Mouse (Mus musculus) spleen, embryonic (tissue): Measurements from ENCODE around the gene Herpud2.
"Not testable (repeated sequence)": the region's sequence is repeated elsewhere in the genome, so short reads cannot be mapped to it uniquely, and the experiment has no call there.

Experiments used
- CTCF ChIA-PET: fragments of 350-600 bp; sonication (Branson Sonifier 250); formaldehyde crosslinking; loops from one replicate; lab custom pipeline; 2022; lab: Charles Lee

Herpud2 gene

GRCm38 (mm10) chr9:25150791-25151610 lies 619 bp downstream of the Herpud2 start:
- CTCF ChIA-PET = no interaction called here

DNA sequence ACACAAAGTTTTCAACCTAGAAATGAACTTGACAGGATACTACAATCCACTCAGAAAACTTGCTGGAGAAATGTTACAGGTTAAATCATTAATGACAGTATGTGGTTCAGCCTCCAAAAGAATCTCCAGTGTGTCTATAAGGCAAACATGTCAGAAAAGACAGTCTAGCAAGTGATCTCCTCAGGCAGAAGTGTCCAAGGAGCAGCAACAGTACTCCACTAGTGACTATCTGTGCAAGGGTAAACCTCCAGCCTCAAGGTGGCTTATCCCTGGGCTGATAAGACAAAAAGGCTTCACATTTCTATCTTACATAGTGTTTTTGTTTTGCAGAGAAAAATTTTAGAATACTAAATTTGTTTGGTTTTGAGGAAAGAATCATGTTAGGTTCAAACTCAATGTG lies 2.9 kb downstream of the Herpud2 start:
- CTCF ChIA-PET = no interaction called here

DNA sequence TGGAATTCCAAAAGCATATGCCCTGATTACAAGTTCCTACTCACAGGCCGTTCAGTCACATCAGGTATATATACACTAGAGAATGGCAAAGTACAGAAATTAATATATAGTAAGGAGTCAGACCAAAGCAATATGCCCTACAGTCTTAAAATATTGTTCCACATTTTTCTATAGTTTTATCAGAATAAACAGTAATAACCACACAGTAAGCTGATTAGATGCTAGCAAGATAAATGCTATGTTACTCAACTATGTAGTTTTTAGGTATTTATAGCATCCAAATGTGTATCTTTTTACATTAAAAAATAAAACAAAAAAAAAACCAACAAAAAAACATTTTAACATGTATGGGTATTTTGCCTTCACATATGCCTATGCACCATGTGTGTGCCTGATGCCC lies 5.7 kb downstream of the Herpud2 start:
- CTCF ChIA-PET = interaction anchor here (0.6 kb wide), 1 partner anchor 163 kb away, joined by 3 read pairs; no protein-coding TSS in a partner anchor

- CTCF ChIA-PET = interaction anchor here (0.7 kb wide), 1 partner anchor 18 kb away, joined by 7 read pairs; no protein-coding TSS in a partner anchor
Measured at GRCm38 (mm10) chr9:25143950-25144349, 7.7 kb downstream of the Herpud2 start.

- CTCF ChIA-PET = no interaction called here
Measured at GRCm38 (mm10) chr9:25142988-25143387, 8.6 kb downstream of the Herpud2 start.

DNA sequence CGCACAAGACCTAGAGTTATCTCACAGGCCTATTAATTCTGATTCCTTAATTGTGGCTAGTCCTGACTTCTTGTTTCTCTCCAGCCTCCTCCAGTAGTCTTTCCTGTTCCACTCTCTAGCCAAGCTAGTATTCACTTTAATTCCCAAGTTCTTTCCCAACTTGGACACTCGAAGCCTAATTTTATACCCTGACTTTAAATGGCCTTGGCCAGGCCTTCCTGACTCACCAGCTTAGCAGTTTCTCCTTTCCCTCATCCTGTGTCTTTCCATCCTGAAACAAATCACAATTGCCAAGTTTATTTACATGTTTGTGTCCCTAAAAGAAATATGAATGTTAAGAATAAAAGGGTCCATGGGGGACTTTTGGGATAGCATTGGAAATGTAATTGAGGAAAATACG lies 9.6 kb downstream of the Herpud2 start:
- CTCF ChIA-PET = no interaction called here

DNA sequence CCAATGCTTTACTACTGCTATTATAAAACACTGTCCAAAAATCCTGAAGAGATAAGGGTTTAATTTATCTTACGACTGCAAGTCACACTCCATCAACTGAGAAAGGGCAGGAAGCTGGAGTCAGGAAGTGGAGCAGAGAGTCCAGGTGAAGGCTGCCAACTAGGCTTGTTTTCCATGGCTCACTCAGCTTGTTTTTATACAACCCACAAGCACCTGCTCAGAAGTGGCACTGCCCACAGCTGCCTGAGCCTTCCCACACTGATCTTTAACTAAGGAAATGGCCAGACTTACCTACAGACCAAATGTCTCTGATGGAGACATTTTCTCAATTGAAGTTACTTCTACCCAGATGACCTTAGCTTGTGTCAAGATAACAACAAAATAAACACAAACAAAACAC lies 11.3 kb downstream of the Herpud2 start:
- CTCF ChIA-PET = no interaction called here

DNA sequence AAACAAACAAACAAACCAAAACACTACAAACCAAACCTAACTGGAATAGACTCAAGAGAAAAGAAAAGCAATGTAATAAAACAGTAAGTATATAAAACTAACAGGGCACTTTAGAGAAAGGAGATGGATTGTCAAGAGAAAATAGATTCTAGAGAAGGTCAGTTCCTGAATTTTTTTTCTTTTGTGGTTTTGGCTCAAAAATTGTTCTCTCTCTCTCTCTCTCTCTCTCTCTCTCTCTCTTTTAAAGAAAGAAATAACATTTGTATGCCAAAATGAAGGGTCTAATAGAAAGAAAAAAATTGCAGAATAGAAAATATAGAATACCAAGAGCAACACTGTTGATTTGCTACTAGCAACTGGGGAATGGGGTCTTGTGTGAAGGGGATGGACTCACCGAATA lies 12.7 kb downstream of the Herpud2 start:
- CTCF ChIA-PET = no interaction called here

DNA sequence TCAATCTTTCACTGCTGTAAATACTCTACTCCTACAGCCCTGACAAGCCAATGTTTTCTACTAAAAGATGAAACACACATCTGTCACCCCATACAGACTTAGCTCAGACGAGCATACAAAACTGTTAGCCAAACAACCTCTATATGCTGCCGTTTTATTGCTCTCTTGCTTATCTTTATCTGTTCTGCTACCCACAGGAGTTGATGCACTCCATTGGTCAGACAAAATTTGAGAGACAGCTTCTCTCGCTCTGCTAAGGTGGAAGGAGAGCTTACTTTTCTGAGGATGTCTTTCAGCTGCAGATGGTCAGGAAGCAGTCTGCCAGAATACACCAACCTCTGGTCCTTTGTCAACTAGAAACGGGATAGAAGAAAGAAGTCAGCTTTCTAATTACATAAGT lies 18.7 kb downstream of the Herpud2 start:
- CTCF ChIA-PET = no interaction called here

DNA sequence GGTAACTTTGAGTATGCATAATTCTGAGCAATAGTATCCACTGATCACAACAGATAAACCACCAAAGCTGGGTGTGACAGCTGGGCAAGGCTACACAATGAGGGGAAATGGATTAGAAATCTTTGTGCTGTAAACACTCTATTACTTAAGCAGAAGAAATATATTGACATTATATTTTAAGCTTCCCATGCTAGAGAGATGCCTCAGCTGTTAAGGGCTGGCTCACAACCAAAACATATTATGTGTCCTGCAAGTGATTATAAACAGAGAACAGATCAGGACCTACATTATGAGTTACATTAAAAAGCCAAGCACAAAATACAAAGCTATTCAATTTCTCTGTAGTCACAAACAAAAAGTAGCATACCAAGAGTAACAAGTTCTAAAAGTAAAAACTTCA lies 19.4 kb downstream of the Herpud2 start:
- CTCF ChIA-PET = interaction anchor here (0.6 kb wide), 1 partner anchor 23 kb away, joined by 3 read pairs; no protein-coding TSS in a partner anchor

DNA sequence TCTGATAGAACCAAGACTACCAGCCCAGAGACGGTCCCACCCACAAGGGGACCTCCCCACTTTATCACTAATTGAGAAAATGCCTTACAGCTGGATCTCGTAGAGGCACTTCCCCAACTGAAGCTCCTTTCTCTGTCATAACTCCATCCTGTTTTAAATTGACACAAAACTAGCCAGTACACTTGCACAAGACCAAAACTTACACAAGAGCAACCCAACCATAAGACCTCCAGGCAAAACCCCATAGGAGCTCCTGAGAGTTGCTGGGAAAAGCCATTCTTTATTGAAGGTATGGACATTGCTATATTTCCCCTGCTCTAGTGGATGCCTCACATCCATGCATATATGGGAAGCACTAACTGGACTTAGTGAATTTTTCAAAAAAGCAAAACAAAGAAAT lies 27.6 kb downstream of the Herpud2 start:
- CTCF ChIA-PET = no interaction called here

DNA sequence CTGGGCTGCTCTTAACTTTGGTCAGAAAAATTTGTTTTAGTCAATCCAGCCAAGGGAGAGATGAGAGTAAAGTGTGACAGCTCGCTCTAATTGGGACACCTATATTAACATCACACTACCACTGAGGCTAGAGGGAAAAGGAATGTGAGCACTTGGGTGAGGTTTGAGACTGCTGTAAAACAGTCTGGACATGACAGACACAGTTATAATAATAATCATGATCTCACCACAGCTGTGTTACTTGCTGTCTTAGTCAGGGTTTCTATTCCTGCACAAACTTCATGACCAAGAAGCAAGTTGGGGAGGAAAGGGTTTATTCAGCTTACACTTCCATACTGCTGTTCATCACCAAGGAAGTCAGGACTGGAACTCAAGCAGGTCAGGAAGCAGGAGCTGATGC lies 28.0 kb downstream of the Herpud2 start:
- CTCF ChIA-PET = not testable (repeated sequence)

DNA sequence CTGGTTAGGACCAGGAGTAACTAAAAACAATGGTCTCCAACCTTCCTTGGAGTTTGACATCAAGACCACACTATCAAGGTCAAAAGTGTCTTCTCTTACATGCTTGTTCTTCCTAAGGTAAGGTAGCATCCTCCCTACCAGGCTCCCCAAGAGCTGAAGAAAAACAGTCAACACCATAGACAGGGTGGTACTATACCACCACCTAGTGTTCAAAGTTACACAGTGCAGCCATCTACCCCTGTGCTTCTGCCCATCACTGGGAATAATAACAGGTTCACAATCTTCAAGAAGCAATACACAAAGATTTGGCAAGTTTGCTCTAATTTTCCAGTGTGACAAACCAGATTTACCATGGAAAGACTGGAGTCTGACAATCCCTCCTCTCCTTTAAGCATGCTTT lies 47.0 kb downstream of the Herpud2 start:
- CTCF ChIA-PET = no interaction called here

- CTCF ChIA-PET = no interaction called here
Measured at GRCm38 (mm10) chr9:25102881-25103280, 48.7 kb downstream of the Herpud2 start.

DNA sequence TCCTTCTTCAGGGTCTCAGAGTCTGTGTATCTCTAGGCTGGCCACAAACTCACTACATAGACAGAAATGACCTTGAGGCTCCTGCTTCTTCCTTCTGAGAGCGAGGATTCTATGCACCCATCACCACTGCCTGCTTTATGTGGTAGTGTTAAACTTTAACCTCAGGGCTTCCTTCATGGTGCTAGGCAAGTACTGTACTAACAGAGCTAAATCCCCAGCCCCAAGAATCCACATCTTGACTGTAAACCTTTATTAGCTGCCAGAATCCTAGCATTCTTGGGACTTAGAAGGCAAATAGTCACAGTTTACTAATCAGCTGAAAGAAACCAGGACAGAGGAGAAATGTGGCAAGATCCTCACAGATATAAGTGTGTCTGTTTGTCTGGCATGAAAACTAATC lies 60.8 kb downstream of the Herpud2 start:
- CTCF ChIA-PET = no interaction called here

DNA sequence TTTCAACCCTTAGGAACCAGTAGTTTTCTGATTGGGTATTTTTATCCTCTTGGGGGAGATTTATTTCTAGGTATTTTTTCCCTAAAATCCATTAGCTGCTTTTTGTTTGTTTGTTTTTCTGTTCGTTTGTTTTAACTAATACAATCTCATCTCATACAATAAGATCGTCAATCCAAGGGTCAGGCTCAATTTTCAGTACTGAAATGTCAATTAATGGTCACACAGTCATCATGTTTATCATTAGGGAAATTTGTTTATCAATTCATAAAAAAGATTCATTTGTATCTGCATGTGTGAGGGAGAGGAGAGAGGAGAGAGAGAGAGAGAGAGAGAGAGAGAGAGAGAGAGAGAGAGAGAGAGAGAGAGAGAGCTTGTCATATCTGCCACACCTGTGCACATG lies 62.5 kb downstream of the Herpud2 start, which contains the start of gene Gm10181:
TSS of gene Gm10181 (plus strand) at position 301 of the 400 bp plus-strand sequence.
- CTCF ChIA-PET = no interaction called here

GRCm38 (mm10) chr9:25076505-25076904 lies 75.1 kb downstream of the Herpud2 start:
- CTCF ChIA-PET = no interaction called here

- CTCF ChIA-PET = no interaction called here
Measured at GRCm38 (mm10) chr9:25075977-25076376, 75.6 kb downstream of the Herpud2 start.

DNA sequence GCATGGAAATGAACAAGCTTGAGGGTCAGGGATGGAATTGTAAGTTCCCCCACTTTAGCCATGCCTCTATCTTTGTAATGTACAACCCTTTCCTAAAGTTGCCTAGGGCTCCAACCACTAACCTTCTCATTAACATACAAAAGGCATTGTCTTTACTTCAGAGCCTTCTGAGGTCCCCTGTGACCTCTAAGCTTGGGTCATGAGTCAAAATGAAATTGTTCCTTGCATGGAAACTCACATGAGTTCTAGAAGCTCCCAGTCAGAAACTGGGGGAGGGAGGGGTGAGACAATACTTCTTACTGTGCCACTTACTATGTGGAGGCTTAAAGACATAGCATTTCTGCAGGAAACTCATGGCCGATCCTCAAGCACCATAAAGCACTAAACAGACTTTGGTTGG lies 79.0 kb downstream of the Herpud2 start:
- CTCF ChIA-PET = no interaction called here

DNA sequence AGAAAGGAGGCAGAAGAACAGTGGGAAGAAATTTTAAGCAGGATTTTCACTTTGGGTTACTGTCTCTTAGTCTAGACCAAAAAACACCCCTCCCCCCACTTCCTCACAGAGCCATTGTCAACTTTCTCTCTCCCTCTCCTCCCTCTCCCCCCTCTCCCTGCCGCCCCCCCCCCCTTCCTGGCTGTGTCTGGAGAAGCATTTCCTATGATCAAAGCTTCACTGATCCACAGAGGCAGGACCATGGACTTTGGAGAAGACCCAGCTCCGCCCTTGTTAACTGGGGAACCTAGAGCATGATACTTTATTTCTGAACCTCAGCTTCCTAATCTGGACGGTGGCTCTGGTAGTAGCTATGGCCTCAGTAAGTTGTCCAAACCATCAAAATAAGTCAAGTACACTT lies 92.9 kb downstream of the Herpud2 start:
- CTCF ChIA-PET = no interaction called here
